Mouse (Mus musculus): ENCODE results near the gene Slc16a4. TPM values are rescaled to one million over a fixed set of nuclear protein-coding genes. Genes with fewer than 3 reads are reported as not detected.

Slc16a4 gene
- polyA plus RNA-seq, 1 experiment, result 1.0 TPM

GRCm38 (mm10) chr3:107360341-107360740, 69.3 kb downstream of the Slc16a4 start:
- no peak for DNase-seq (ENCODE audit: low spot score)

Other genes with a start within 250 kb of the Slc16a4 start
- 4.9 and 6.2 TPM in 2 replicates for gene Kcna2, start 190.1 kb upstream of the Slc16a4 start, polyA plus RNA-seq (2012; rRNA removed)
- gene Kcna10, start 108.2 kb upstream of the Slc16a4 start, polyA plus RNA-seq (2012; rRNA removed), result not detected in 2 replicates
- gene Cym, start 69.5 kb upstream of the Slc16a4 start, polyA plus RNA-seq (2012; rRNA removed), result 0.07 TPM in 1 of 2 replicates, not detected in the other
- gene A630076J17Rik, start 60.6 kb upstream of the Slc16a4 start, polyA plus RNA-seq (2012; rRNA removed), result not detected in 2 replicates
- gene Prok1, start 51.5 kb upstream of the Slc16a4 start, polyA plus RNA-seq (2012; rRNA removed), result 0.03 and 0.04 TPM in 2 replicates
- gene Lamtor5, start 12.4 kb upstream of the Slc16a4 start, polyA plus RNA-seq (2012; rRNA removed), result 121 and 139 TPM in 2 replicates
- gene Rbm15, start 42.4 kb downstream of the Slc16a4 start, polyA plus RNA-seq (2012; rRNA removed), result 3.9 and 5.0 TPM in 2 replicates
- 9.1 and 10.5 TPM in 2 replicates for gene Kcnc4, start 168.3 kb downstream of the Slc16a4 start, polyA plus RNA-seq (2012; rRNA removed)
- 15.9 and 21.1 TPM in 2 replicates for gene Slc6a17, start 226.8 kb downstream of the Slc16a4 start, polyA plus RNA-seq (2012; rRNA removed)

Data from urinary bladder, adult 2 months (tissue).